Mouse (Mus musculus) neutrophil, adult 5-6 weeks (primary cell): Measurements from ENCODE around the gene Gspt2. TPM values are rescaled to one million over a fixed set of nuclear protein-coding genes. Genes with fewer than 3 reads are reported as not detected.
"Not testable (repeated sequence)": the region's sequence is repeated elsewhere in the genome, so short reads cannot be mapped to it uniquely, and the experiment has no call there.

Source experiments
- ATAC-seq: fragments of 151-379, 151-347 bp; 2 replicates; pipeline ENCODE4 v1.8.0; 2017; ENCODE audit warnings: mild to moderate bottlenecking, moderate TSS enrichment; ENCODE audit not compliant: insufficient number of reproducible peaks, poor library complexity, low FRiP score, severe bottlenecking; ENCODE audit errors: extremely low read depth
- total RNA-seq: library from RNA; stranded (forward); fragments of 200-1000 nt; gene quantifications from 2 replicates; pipeline ENCODE4 v1.2.3, GENCODE M21; 2017

The Gspt2 gene
- total RNA-seq = not detected in 2 replicates

- no peak for ATAC-seq
These were observed at the start of gene Gspt2 for GRCm38 (mm10) chrX:94635961-94636563. Gene Gspt2, plus strand, starts transcription at chrX:94636069.

- no peak for ATAC-seq
These were observed 10.8 kb upstream of the Gspt2 start for GRCm38 (mm10) chrX:94624835-94625803.

DNA sequence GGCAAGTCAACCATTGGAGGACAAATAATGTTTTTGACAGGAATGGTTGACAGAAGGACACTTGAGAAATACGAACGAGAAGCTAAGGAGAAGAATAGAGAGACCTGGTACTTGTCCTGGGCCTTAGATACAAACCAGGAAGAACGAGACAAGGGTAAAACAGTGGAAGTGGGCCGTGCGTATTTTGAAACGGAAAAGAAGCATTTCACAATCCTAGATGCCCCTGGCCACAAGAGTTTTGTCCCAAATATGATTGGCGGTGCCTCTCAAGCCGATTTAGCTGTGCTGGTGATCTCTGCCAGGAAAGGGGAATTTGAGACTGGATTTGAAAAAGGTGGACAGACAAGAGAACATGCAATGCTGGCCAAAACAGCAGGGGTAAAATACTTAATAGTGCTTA lies 1.0 kb downstream of the Gspt2 start:
- no peak for ATAC-seq

- ATAC-seq = no peak
These were observed 12.7 kb downstream of the Gspt2 start for GRCm38 (mm10) chrX:94648541-94648940.

DNA sequence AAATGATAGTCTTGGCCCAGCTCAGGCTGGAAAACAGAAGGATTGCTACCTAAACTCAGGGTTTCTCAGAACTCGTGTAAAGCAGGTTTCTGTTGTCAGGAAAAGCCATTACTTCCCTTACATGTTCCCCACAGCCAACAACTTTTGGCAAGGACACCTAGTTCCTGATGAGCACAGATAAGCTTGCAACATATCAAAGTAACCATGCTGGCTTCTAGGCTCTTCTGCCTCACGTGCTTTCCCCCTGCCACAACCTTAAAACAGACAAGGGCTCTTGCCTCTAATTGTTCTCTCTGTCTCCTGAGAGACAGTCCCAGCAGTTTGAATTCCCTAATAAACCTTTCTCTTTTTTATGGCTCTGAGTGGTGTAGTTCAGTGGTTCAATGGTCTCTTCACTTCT lies 21.9 kb downstream of the Gspt2 start:
- ATAC-seq = no peak

GRCm38 (mm10) chrX:94670814-94671213 lies 34.9 kb downstream of the Gspt2 start:
- ATAC-seq = no peak

DNA sequence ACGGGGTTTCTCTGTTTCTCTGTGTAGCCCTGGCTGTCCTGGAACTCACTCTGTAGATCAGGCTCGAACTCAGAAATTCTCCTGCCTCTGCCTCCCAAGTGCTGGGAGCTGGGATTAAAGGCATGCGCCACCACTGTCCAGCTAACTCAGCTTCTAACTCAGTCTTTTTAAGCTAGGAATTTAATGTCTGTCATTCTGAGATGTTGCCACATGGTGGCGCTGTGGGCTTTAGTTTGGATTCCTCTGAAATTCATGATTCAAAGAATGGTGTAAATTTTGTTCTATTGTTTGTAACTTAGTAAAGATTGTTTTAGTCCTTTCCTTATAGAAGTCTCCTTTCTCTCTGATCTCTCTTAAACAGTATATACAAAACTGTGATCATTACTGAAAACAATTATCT lies 39.1 kb downstream of the Gspt2 start:
- no peak for ATAC-seq

- not testable (repeated sequence) for ATAC-seq
These were observed 45.7 kb downstream of the Gspt2 start for GRCm38 (mm10) chrX:94681581-94681980.

- peak; percentile 82 for ATAC-seq
These were observed 53.7 kb downstream of the Gspt2 start for GRCm38 (mm10) chrX:94689593-94689992.

Other genes with a start within 250 kb of the Gspt2 start
- gene Maged1, start 93.9 kb upstream of the Gspt2 start, total RNA-seq = 0.49 and 0.81 TPM in 2 replicates
- gene Zxdb, start 88.5 kb downstream of the Gspt2 start, total RNA-seq = 19.3 and 19.5 TPM in 2 replicates